Mouse (Mus musculus): ENCODE data around the gene Agtr2. TPM values are rescaled to one million over a fixed set of nuclear protein-coding genes. Genes with fewer than 3 reads are reported as not detected.
"Not testable (repeated sequence)": the region's sequence is repeated elsewhere in the genome, so short reads cannot be mapped to it uniquely, and the experiment has no call there.

Agtr2 gene
- total RNA-seq (2014; rRNA removed) (1.2 and 1.7 TPM in 2 replicates), polyA plus RNA-seq (2015; fragmentation: Nextera tagmentation; extraction: Ambion mirVana) (1.0 and 1.1 TPM in 2 replicates)

- H3K4me2 ChIP-seq (ENCODE audit: low read depth): no peak within 1 kb of the TSS
- H3K9me3 ChIP-seq (ENCODE audit: low read length): no peaks in the 10 kb centered on the region
- 71% methylated on average over 5 of the region's 5 CpGs for WGBS
- no peak within 1 kb of the TSS for H3K9ac ChIP-seq
- no peaks in the 10 kb centered on the region for H3K27me3 ChIP-seq (ENCODE audit: insufficient read depth, low read length)
- ATAC-seq (no peak), DNase-seq (no peak)
- H3K27ac ChIP-seq (ENCODE audit: low read depth, low read length): no peak within 1 kb of the TSS
- no peak within 1 kb of the TSS for H3K4me3 ChIP-seq (ENCODE audit: low read depth, low read length)
- TF ChIP-seq CTCF (IDR thresholded peaks at IDR 0.05; ENCODE audit: low read depth): no peak
- no peaks in the 10 kb centered on the region for H3K36me3 ChIP-seq (ENCODE audit: insufficient read depth)
- H3K4me1 ChIP-seq (ENCODE audit: insufficient read depth): no peaks in the 10 kb centered on the region
Measured at GRCm38 (mm10) chrX:21484414-21484813, at the start of gene Agtr2. Gene Agtr2 (plus strand): TSS chrX:21484544.

GRCm38 (mm10) chrX:21452519-21452918 lies 31.8 kb upstream of the Agtr2 start:
- no peaks in the 10 kb centered on the region for H3K27me3 ChIP-seq (ENCODE audit: insufficient read depth, low read length)
- no peak overlapping the region for H3K9ac ChIP-seq
- DNase-seq (no peak), ATAC-seq (no peak)
- 65% methylated on average over 3 of the region's 3 CpGs for WGBS
- H3K4me2 ChIP-seq (ENCODE audit: low read depth): no peak overlapping the region
- H3K4me1 ChIP-seq (ENCODE audit: insufficient read depth): no peaks in the 10 kb centered on the region
- TF ChIP-seq CTCF (IDR thresholded peaks at IDR 0.05; ENCODE audit: low read depth): no peak
- H3K36me3 ChIP-seq (ENCODE audit: insufficient read depth): no peaks in the 10 kb centered on the region
- no peak overlapping the region for H3K4me3 ChIP-seq (ENCODE audit: low read depth, low read length)
- H3K9me3 ChIP-seq (ENCODE audit: low read length): no peaks in the 10 kb centered on the region
- H3K27ac ChIP-seq (ENCODE audit: low read depth, low read length): no peak overlapping the region

GRCm38 (mm10) chrX:21488111-21488510 lies 3.8 kb downstream of the Agtr2 start:
- Histone ChIP-seq H3K4me3 (ENCODE audit: low read depth, low read length) (no peak overlapping the region), H3K36me3 (ENCODE audit: insufficient read depth) (no peaks in the 10 kb centered on the region), H3K27me3 (ENCODE audit: insufficient read depth, low read length) (no peaks in the 10 kb centered on the region), H3K4me1 (ENCODE audit: insufficient read depth) (no peaks in the 10 kb centered on the region), H3K9ac (no peak overlapping the region), H3K9me3 (ENCODE audit: low read length) (no peaks in the 10 kb centered on the region), H3K27ac (ENCODE audit: low read depth, low read length) (no peak overlapping the region), H3K4me2 (ENCODE audit: low read depth) (no peak overlapping the region)
- 47% methylated on average over 2 of the region's 2 CpGs for WGBS
- ATAC-seq (no peak), DNase-seq (no peak)
- no peak for TF ChIP-seq CTCF (IDR thresholded peaks at IDR 0.05; ENCODE audit: low read depth)

- no peaks in the 10 kb centered on the region for H3K9me3 ChIP-seq (ENCODE audit: low read length)
- H3K4me3 ChIP-seq (ENCODE audit: low read depth, low read length): no peak overlapping the region
- no peak overlapping the region for H3K4me2 ChIP-seq (ENCODE audit: low read depth)
- H3K27ac ChIP-seq (ENCODE audit: low read depth, low read length): no peak overlapping the region
- no peaks in the 10 kb centered on the region for H3K4me1 ChIP-seq (ENCODE audit: insufficient read depth)
- WGBS: 38% methylated on average over 2 of the region's 2 CpGs
- TF ChIP-seq CTCF (IDR thresholded peaks at IDR 0.05; ENCODE audit: low read depth): no peak
- H3K9ac ChIP-seq: no peak overlapping the region
- no peak for ATAC-seq
- no peaks in the 10 kb centered on the region for H3K27me3 ChIP-seq (ENCODE audit: insufficient read depth, low read length)
- no peak for DNase-seq
- H3K36me3 ChIP-seq (ENCODE audit: insufficient read depth): no peaks in the 10 kb centered on the region
Measured at GRCm38 (mm10) chrX:21500242-21500641, 15.9 kb downstream of the Agtr2 start.

- ATAC-seq; H3K9ac ChIP-seq; DNase-seq; H3K27me3 ChIP-seq (ENCODE audit: insufficient read depth, low read length); H3K4me3 ChIP-seq (ENCODE audit: low read depth, low read length); H3K27ac ChIP-seq (ENCODE audit: low read depth, low read length); H3K4me1 ChIP-seq (ENCODE audit: insufficient read depth); H3K9me3 ChIP-seq (ENCODE audit: low read length); H3K4me2 ChIP-seq (ENCODE audit: low read depth); H3K36me3 ChIP-seq (ENCODE audit: insufficient read depth): not testable (repeated sequence)
- 81% methylated on average over 2 of the region's 2 CpGs for WGBS
Measured at GRCm38 (mm10) chrX:21507333-21507732, 23.0 kb downstream of the Agtr2 start.

GRCm38 (mm10) chrX:21522590-21522989 lies 38.2 kb downstream of the Agtr2 start:
- Histone ChIP-seq H3K27ac (ENCODE audit: low read depth, low read length) (no peak overlapping the region), H3K27me3 (ENCODE audit: insufficient read depth, low read length) (no peaks in the 10 kb centered on the region), H3K4me2 (ENCODE audit: low read depth) (no peak overlapping the region), H3K9me3 (ENCODE audit: low read length) (no peaks in the 10 kb centered on the region), H3K4me3 (ENCODE audit: low read depth, low read length) (no peak overlapping the region), H3K9ac (no peak overlapping the region), H3K4me1 (ENCODE audit: insufficient read depth) (no peaks in the 10 kb centered on the region), H3K36me3 (ENCODE audit: insufficient read depth) (no peaks in the 10 kb centered on the region)
- no peak for ATAC-seq
- no peak for DNase-seq
- WGBS: 82% methylated on average over 4 of the region's 4 CpGs
- no peak for TF ChIP-seq CTCF (IDR thresholded peaks at IDR 0.05; ENCODE audit: low read depth)

Other genes starting within 250 kb of the Agtr2 start
- gene Slc6a14, start 230.4 kb downstream of the Agtr2 start, total RNA-seq (2014; rRNA removed): not detected in 2 replicates
- not detected in 2 replicates for gene Slc6a14, start 230.4 kb downstream of the Agtr2 start, polyA plus RNA-seq (2015; fragmentation: Nextera tagmentation; extraction: Ambion mirVana)